Mouse (Mus musculus): ENCODE results near the gene Dctn5. TPM values are rescaled to one million over a fixed set of nuclear protein-coding genes. Genes with fewer than 3 reads are reported as not detected.

Gene Dctn5
- polyA plus RNA-seq, 1 experiment: not detected

GRCm38 (mm10) chr7:122158488-122158887 is 25.6 kb downstream of the Dctn5 start:
- 3% methylated on average over 13 of the region's 13 CpGs for WGBS
- Histone ChIP-seq H3K27ac (ENCODE audit: insufficient read depth, low read depth, low read length) (no peak overlapping the region), H3K4me3 (ENCODE audit: insufficient read depth, low read depth, low read length) (peak overlapping the region; percentile 74), H3K4me1 (ENCODE audit: control insufficient read depth, insufficient read depth, low read length) (peaks cover 14% of the 10 kb centered on the region)
- TF ChIP-seq POLR2A (IDR thresholded peaks at IDR 0.05; ENCODE audit: insufficient read depth, low read depth, low read length): no peak
- TF ChIP-seq CTCF (IDR thresholded peaks at IDR 0.05; ENCODE audit: insufficient read depth, low read depth, low read length): no peak

GRCm38 (mm10) chr7:122158915-122159902 is 26.4 kb downstream of the Dctn5 start, which contains the start of gene Plk1:
Gene Plk1, plus strand, starts transcription at chr7:122159439.
- no peak within 1 kb of the TSS for H3K27ac ChIP-seq (ENCODE audit: insufficient read depth, low read depth, low read length)
- H3K4me1 ChIP-seq (ENCODE audit: control insufficient read depth, insufficient read depth, low read length): peaks cover 14% of the 10 kb centered on the region
- WGBS: under 1% methylated on average over 63 of the region's 63 CpGs
- no peak; the same call in 1 of the 2 replicates for TF ChIP-seq CTCF (IDR thresholded peaks at IDR 0.05; ENCODE audit: insufficient read depth, low read depth, low read length)
- no peak for TF ChIP-seq POLR2A (IDR thresholded peaks at IDR 0.05; ENCODE audit: insufficient read depth, low read depth, low read length)
- H3K4me3 ChIP-seq (ENCODE audit: insufficient read depth, low read depth, low read length): peak within 1 kb of the TSS; percentile 74

- no peak for TF ChIP-seq POLR2A (IDR thresholded peaks at IDR 0.05; ENCODE audit: insufficient read depth, low read depth, low read length)
- no peak for TF ChIP-seq CTCF (IDR thresholded peaks at IDR 0.05; ENCODE audit: insufficient read depth, low read depth, low read length)
- Histone ChIP-seq H3K27ac (ENCODE audit: insufficient read depth, low read depth, low read length) (no peak overlapping the region), H3K4me1 (ENCODE audit: control insufficient read depth, insufficient read depth, low read length) (peaks cover 14% of the 10 kb centered on the region), H3K4me3 (ENCODE audit: insufficient read depth, low read depth, low read length) (0 out of 2 replicates have a peak overlapping the region, but pooled peaks have one; percentile 74)
- 3% methylated on average over 12 of the region's 12 CpGs for WGBS
Measured at GRCm38 (mm10) chr7:122160037-122160436, 27.2 kb downstream of the Dctn5 start.

GRCm38 (mm10) chr7:122163766-122164165 is 30.9 kb downstream of the Dctn5 start:
- no peak overlapping the region for H3K27ac ChIP-seq (ENCODE audit: insufficient read depth, low read depth, low read length)
- TF ChIP-seq CTCF (IDR thresholded peaks at IDR 0.05; ENCODE audit: insufficient read depth, low read depth, low read length) (no peak), POLR2A (IDR thresholded peaks at IDR 0.05; ENCODE audit: insufficient read depth, low read depth, low read length) (no peak)
- WGBS: 86% methylated on average over 8 of the region's 8 CpGs
- H3K4me3 ChIP-seq (ENCODE audit: insufficient read depth, low read depth, low read length): no peak overlapping the region
- peaks cover 9% of the 10 kb centered on the region for H3K4me1 ChIP-seq (ENCODE audit: control insufficient read depth, insufficient read depth, low read length)

- TF ChIP-seq CTCF (IDR thresholded peaks at IDR 0.05; ENCODE audit: insufficient read depth, low read depth, low read length): no peak
- WGBS: 89% methylated on average over 7 of the region's 7 CpGs
- Histone ChIP-seq H3K27ac (ENCODE audit: insufficient read depth, low read depth, low read length) (no peak overlapping the region), H3K4me3 (ENCODE audit: insufficient read depth, low read depth, low read length) (no peak overlapping the region), H3K4me1 (ENCODE audit: control insufficient read depth, insufficient read depth, low read length) (no peaks in the 10 kb centered on the region)
Measured at GRCm38 (mm10) chr7:122167203-122167602, 34.4 kb downstream of the Dctn5 start.

- Histone ChIP-seq H3K27ac (ENCODE audit: insufficient read depth, low read depth, low read length) (no peak overlapping the region), H3K4me1 (ENCODE audit: control insufficient read depth, insufficient read depth, low read length) (no peaks in the 10 kb centered on the region), H3K4me3 (ENCODE audit: insufficient read depth, low read depth, low read length) (no peak overlapping the region)
- WGBS: 88% methylated on average over 6 of the region's 6 CpGs
- no peak for TF ChIP-seq CTCF (IDR thresholded peaks at IDR 0.05; ENCODE audit: insufficient read depth, low read depth, low read length)
- TF ChIP-seq POLR2A (IDR thresholded peaks at IDR 0.05; ENCODE audit: insufficient read depth, low read depth, low read length): no peak
Measured at GRCm38 (mm10) chr7:122170705-122171104, 37.9 kb downstream of the Dctn5 start.

GRCm38 (mm10) chr7:122171613-122172012 is 38.8 kb downstream of the Dctn5 start:
- no peak for TF ChIP-seq POLR2A (IDR thresholded peaks at IDR 0.05; ENCODE audit: insufficient read depth, low read depth, low read length)
- TF ChIP-seq CTCF (IDR thresholded peaks at IDR 0.05; ENCODE audit: insufficient read depth, low read depth, low read length): no peak
- H3K27ac ChIP-seq (ENCODE audit: insufficient read depth, low read depth, low read length): no peak overlapping the region
- WGBS: 83% methylated on average over 10 of the region's 10 CpGs
- no peak overlapping the region for H3K4me3 ChIP-seq (ENCODE audit: insufficient read depth, low read depth, low read length)
- H3K4me1 ChIP-seq (ENCODE audit: control insufficient read depth, insufficient read depth, low read length): no peaks in the 10 kb centered on the region

- H3K4me1 ChIP-seq (ENCODE audit: control insufficient read depth, insufficient read depth, low read length): 0 out of 2 replicates have a peak, but pooled peaks cover 3% of the 10 kb centered on the region
- H3K4me3 ChIP-seq (ENCODE audit: insufficient read depth, low read depth, low read length): no peak overlapping the region
- TF ChIP-seq CTCF (IDR thresholded peaks at IDR 0.05; ENCODE audit: insufficient read depth, low read depth, low read length): no peak
- no peak for TF ChIP-seq POLR2A (IDR thresholded peaks at IDR 0.05; ENCODE audit: insufficient read depth, low read depth, low read length)
- 91% methylated on average over 7 of the region's 7 CpGs for WGBS
- no peak overlapping the region for H3K27ac ChIP-seq (ENCODE audit: insufficient read depth, low read depth, low read length)
Measured at GRCm38 (mm10) chr7:122180720-122181119, 47.9 kb downstream of the Dctn5 start.

- H3K4me1 ChIP-seq (ENCODE audit: control insufficient read depth, insufficient read depth, low read length): 0 out of 2 replicates have a peak, but pooled peaks cover 6% of the 10 kb centered on the region
- H3K27ac ChIP-seq (ENCODE audit: insufficient read depth, low read depth, low read length): no peak overlapping the region
- WGBS: 80% methylated on average over 5 of the region's 5 CpGs
- TF ChIP-seq CTCF (IDR thresholded peaks at IDR 0.05; ENCODE audit: insufficient read depth, low read depth, low read length): no peak
- no peak for TF ChIP-seq POLR2A (IDR thresholded peaks at IDR 0.05; ENCODE audit: insufficient read depth, low read depth, low read length)
- H3K4me3 ChIP-seq (ENCODE audit: insufficient read depth, low read depth, low read length): no peak overlapping the region
Measured at GRCm38 (mm10) chr7:122184569-122184968, 51.7 kb downstream of the Dctn5 start.
